Mouse (Mus musculus): ENCODE measurements at regions not wholly inside any gene's neighbourhood (a gene's known extent, or its start where the extent isn't known, plus 50 kb on each side); places are given as distances from the start of the nearest gene placed in this dataset.

DNA sequence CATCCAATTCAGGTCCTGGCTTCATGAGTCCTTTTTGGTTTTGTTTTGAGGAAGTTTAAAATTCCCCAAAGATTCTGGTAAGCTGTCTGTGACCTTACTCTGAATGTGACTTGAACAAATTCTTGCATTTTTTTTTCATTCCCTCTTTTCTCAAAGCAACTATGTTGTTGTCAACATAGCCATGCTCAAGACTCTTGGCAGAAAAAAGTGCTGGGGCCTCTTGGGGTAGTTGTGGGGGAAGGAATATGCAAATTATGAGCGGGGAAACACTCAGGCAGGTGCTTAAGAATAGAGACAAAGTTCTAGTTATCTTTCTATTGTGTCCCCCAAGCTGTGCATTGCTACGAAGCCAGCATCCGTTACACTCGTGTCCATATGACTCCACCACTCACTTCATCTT, 99.2 kb downstream of the Hs3st3b1 start:
- no peak for TF ChIP-seq CTCF (conservative IDR thresholded peaks at IDR 0.05; ENCODE audit: low read length)
- no peak for TF ChIP-seq POU5F1 (IDR thresholded peaks at IDR 0.05; ENCODE audit: borderline replicate concordance, low read length)
- no peak for TF ChIP-seq NANOG (IDR thresholded peaks at IDR 0.05; ENCODE audit: borderline replicate concordance, low read length)

Data from E14TG2a.4 (cell line).